Mouse (Mus musculus) small intestine, adult 2 months (tissue): ENCODE measurements around the gene Psme1. TPM values are rescaled to one million over a fixed set of nuclear protein-coding genes. Genes with fewer than 3 reads are reported as not detected.
A peak's percentile ranks its signal among the peaks of the same experiment; 100 is the strongest.

Source experiments
- H3K27ac ChIP-seq: fragments of 200-500 bp; 2 replicates; pipeline ENCODE4 v1.5.1; 2012; ENCODE audit warnings: low read depth, low read length, control low read depth, inconsistent platforms; ENCODE audit not compliant: insufficient read depth
- H3K27me3 ChIP-seq: fragments of 200-500 bp; 2 replicates; pipeline ENCODE4 v1.6.1; 2012; ENCODE audit warnings: mild to moderate bottlenecking, moderate library complexity, low read length, inconsistent platforms; ENCODE audit not compliant: control insufficient read depth, insufficient read depth
- H3K36me3 ChIP-seq: fragments of 200-500 bp; 2 replicates; pipeline ENCODE4 v1.6.1; 2012; ENCODE audit warnings: mild to moderate bottlenecking, low read length, control low read depth, inconsistent platforms; ENCODE audit not compliant: control insufficient read depth, insufficient read depth
- H3K4me1 ChIP-seq: fragments of 200-500 bp; 2 replicates; pipeline ENCODE4 v1.6.1; 2012; ENCODE audit warnings: low read length, inconsistent platforms, mixed read lengths; ENCODE audit not compliant: control insufficient read depth, insufficient read depth, insufficient read length
- H3K4me3 ChIP-seq: fragments of 200-500 bp; 2 replicates; pipeline ENCODE4 v1.5.1; 2012; ENCODE audit warnings: low read depth, mild to moderate bottlenecking, control low read depth, inconsistent platforms, low read length, moderate library complexity
- CTCF ChIP-seq: fragments of 200-500 bp; IDR thresholded peaks from 2 replicates; pipeline ENCODE4 v1.5.1; 2012; ENCODE audit warnings: low read depth, mild to moderate bottlenecking, control low read depth, inconsistent platforms, low read length, moderate library complexity, mixed read lengths; ENCODE audit not compliant: insufficient replicate concordance, insufficient read length; ENCODE audit errors: extremely low read depth
- POLR2A ChIP-seq: fragments of 200-500 bp; IDR thresholded peaks from 2 replicates; pipeline ENCODE4 v1.6.1; 2012; ENCODE audit warnings: low read depth, mild to moderate bottlenecking, control low read depth, inconsistent platforms, low read length, moderate library complexity
- WGBS: fragments of 180-500 bp; shearing (Covaris S2); methylation state at CpG from one replicate; pipeline ENCODE4 v1.1.7; 2018; 5-methylcytosine and 5-hydroxymethylcytosine counted together
- polyA plus RNA-seq: library from polyadenylated mRNA; depleted of rRNA; stranded (reverse); fragments of >200 nt; gene quantifications from 2 replicates; pipeline ENCODE4 v1.2.3, GENCODE M21; 2012; rRNA removed

Gene Psme1
- polyA plus RNA-seq, 1 experiment: 167 TPM

DNA sequence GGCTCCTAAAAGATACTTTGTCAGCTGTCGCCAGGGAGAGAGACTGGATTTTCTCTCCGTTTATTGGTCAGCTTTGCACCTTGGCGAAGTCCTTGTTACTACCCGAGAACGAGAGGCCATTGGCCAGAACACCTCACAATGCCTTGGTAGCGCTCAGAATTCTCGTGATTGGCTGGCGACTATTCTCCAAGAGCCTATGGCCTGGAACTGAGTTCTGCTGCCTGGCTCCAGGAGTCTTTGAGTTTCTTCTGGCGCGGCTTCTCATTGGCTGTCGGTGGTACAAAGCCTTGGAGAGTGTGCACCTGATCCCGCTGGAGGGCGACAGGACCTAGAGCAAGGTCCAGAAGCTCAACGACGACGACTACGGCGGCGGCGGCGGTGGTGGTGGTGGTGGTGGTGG, 39.9 kb downstream of the Psme1 start, which contains the start of gene Rec8:
Gene Rec8, plus strand, starts transcription at position 216 of the 400 bp plus-strand sequence.
- 24% methylated on average over 21 of the region's 21 CpGs for WGBS
- TF ChIP-seq CTCF (no peak), POLR2A (no peak; the same call in 1 of the 2 replicates)

DNA sequence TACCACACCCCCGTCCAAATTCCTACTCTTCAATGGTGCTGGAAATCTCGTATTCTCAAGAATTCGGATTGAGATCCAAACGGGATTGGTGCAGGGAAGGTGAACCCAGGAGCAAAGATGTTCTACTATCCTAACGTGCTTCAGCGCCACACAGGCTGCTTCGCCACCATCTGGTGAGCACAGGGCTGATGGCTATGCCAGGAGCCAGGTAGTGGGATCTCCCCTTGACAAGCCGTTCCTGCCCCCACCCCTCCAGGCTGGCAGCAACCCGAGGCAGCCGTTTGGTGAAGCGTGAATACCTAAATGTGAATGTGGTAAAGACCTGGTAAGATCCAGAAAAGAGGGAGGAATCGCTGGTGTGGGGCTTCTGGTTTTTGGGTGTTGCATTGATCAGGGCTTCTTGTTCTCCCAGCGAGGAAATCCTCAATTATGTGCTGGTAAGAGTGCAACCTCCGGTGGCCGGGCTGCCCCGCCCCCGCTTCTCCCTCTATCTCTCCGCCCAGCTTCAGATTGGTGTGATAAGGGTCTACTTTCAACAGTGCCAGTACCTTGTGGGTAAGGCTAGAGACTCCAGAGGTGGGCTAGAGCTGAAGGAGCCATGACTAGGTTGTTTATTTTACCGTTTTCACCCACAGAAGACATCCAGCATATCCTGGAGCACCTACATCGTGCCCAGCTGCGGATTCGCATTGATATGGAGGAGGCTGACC, 40.7 kb downstream of the Psme1 start:
- TF ChIP-seq POLR2A (no peak), CTCF (no peak)
- peak overlapping the region; percentile 60 for H3K4me3 ChIP-seq
- WGBS: 24% methylated on average over 22 of the region's 22 CpGs
- H3K4me1 ChIP-seq: peaks cover 5% of the 10 kb centered on the region; the same call in 1 of the 2 replicates
- H3K36me3 ChIP-seq: 0 out of 2 replicates have a peak, but pooled peaks cover 2% of the 10 kb centered on the region
- H3K27ac ChIP-seq: no peak overlapping the region
- no peaks in the 10 kb centered on the region for H3K27me3 ChIP-seq

More for the DNA sequence above, 39.9 kb downstream of the Psme1 start, which contains the start of gene Rec8:
- no peaks in the 10 kb centered on the region for H3K27me3 ChIP-seq
- peaks cover 8% of the 10 kb centered on the region; the same call in 1 of the 2 replicates for H3K4me1 ChIP-seq
- H3K36me3 ChIP-seq: no peaks in the 10 kb centered on the region
- no peak within 1 kb of the TSS for H3K27ac ChIP-seq
- peak within 1 kb of the TSS; percentile 60 for H3K4me3 ChIP-seq

DNA sequence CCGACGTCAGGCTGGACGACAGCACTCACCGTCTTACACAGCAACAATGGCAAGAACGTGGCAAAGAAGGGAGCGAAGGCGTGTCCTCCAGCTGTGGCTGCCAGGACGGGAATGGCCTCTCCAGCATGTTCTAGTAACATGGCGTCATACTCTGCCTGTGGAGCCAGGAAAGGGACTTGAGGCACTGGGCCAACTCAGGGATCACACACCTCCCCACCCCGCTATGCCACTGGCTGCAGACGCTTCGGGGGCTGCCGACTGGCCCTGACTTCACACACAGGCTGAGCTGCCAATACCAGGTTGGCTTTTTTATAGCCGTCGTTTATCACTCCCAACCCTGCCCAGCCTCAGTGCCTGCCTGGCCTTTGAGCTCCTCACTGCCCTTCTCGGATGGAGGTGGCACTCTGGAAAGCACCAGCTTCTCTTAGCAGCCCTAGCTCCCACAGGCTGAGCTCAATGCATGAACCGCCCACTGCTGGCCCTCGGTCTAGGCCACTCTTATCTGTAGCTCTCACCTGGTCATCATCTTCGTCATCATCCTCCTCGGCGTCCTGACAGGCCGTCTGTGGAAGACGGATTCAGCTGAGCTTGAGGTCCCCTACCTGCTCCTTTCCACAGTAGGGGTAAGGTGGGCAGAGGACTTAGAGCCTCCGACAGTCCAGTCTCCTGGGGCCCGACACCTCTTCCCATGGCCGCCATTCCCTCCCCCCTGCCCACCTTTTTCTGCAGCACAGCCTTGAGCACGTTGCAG, 50.3 kb downstream of the Psme1 start:
- Histone ChIP-seq H3K27me3 (no peaks in the 10 kb centered on the region), H3K36me3 (peaks cover 52% of the 10 kb centered on the region), H3K4me3 (no peak overlapping the region), H3K4me1 (peaks cover 15% of the 10 kb centered on the region), H3K27ac (peak overlapping the region; percentile 33)
- TF ChIP-seq POLR2A (no peak), CTCF (no peak; the same call in 1 of the 2 replicates)
- 73% methylated on average over 27 of the region's 27 CpGs for WGBS

DNA sequence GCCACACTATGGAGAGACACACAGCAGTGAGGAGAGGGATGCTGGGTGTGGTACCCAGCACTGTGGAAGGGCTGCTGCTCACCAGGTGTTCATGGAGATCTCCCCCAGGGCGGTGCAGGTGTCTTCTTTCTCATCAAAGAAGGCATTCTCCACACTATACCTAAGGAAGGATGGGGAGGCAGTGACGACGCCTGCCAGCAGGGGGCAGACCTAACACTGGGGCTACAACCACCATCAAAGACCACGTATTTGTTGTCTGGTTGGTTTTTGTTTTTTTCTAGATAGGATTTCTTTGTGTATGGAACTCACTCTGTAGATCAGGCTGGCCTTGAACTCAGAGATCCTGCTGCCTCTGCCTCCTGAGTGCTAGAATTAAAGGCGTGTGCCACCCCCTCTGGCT, 51.4 kb downstream of the Psme1 start:
- TF ChIP-seq CTCF (peak; percentile 73; the same call in 1 of the 2 replicates), POLR2A (no peak)
- 32% methylated on average over 5 of the region's 5 CpGs for WGBS
- Histone ChIP-seq H3K27ac (no peak overlapping the region), H3K4me1 (peaks cover 15% of the 10 kb centered on the region), H3K27me3 (no peaks in the 10 kb centered on the region), H3K36me3 (peaks cover 51% of the 10 kb centered on the region), H3K4me3 (no peak overlapping the region)

Other genes with a start within 250 kb of the Psme1 start
- gene Dhrs4, start 99.4 kb upstream of the Psme1 start, polyA plus RNA-seq: 44.8 and 62.5 TPM in 2 replicates
- 2.0 and 2.1 TPM in 2 replicates for gene Carmil3, start 87.5 kb upstream of the Psme1 start, polyA plus RNA-seq
- not detected in 2 replicates for gene Cpne6, start 67.7 kb upstream of the Psme1 start, polyA plus RNA-seq
- not detected in 2 replicates for gene Nrl, start 53.1 kb upstream of the Psme1 start, polyA plus RNA-seq
- gene Pck2, start 37.9 kb upstream of the Psme1 start, polyA plus RNA-seq: 19.3 and 21.0 TPM in 2 replicates
- gene Dcaf11, start 18.1 kb upstream of the Psme1 start, polyA plus RNA-seq: 70.2 and 143 TPM in 2 replicates
- gene A730061H03Rik, start 17.7 kb upstream of the Psme1 start, polyA plus RNA-seq: 0.32 TPM in 1 of 2 replicates, not detected in the other
- gene Fitm1, start 2.5 kb upstream of the Psme1 start, polyA plus RNA-seq: 0.46 TPM in 1 of 2 replicates, not detected in the other
- gene Emc9, start 7.2 kb downstream of the Psme1 start, polyA plus RNA-seq: 12.2 and 23.0 TPM in 2 replicates
- gene Psme2, start 13.0 kb downstream of the Psme1 start, polyA plus RNA-seq: 85.3 and 142 TPM in 2 replicates
- 28.8 and 65.8 TPM in 2 replicates for gene Rnf31, start 13.6 kb downstream of the Psme1 start, polyA plus RNA-seq
- 29.3 and 77.6 TPM in 2 replicates for gene Irf9, start 25.4 kb downstream of the Psme1 start, polyA plus RNA-seq
- 8.7 and 19.2 TPM in 2 replicates for gene Rec8, start 39.9 kb downstream of the Psme1 start, polyA plus RNA-seq
- 35.4 and 37.2 TPM in 2 replicates for gene Ipo4, start 57.8 kb downstream of the Psme1 start, polyA plus RNA-seq
- 8.6 and 9.3 TPM in 2 replicates for gene Gm49378, start 59.8 kb downstream of the Psme1 start, polyA plus RNA-seq
- 58.8 and 104 TPM in 2 replicates for gene Tm9sf1, start 65.7 kb downstream of the Psme1 start, polyA plus RNA-seq
- 0.56 and 1.1 TPM in 2 replicates for gene Tssk4, start 72.1 kb downstream of the Psme1 start, polyA plus RNA-seq
- 17.2 and 23.9 TPM in 2 replicates for gene Mdp1, start 82.4 kb downstream of the Psme1 start, polyA plus RNA-seq
- 5.2 and 9.6 TPM in 2 replicates for gene Gmpr2, start 93.8 kb downstream of the Psme1 start, polyA plus RNA-seq
- 135 and 228 TPM in 2 replicates for gene Nedd8, start 94.0 kb downstream of the Psme1 start, polyA plus RNA-seq
- 8.1 and 11.1 TPM in 2 replicates for gene Tinf2, start 103.7 kb downstream of the Psme1 start, polyA plus RNA-seq
- 0.62 and 0.89 TPM in 2 replicates for gene Tgm1, start 135.8 kb downstream of the Psme1 start, polyA plus RNA-seq
- 28.1 and 43.5 TPM in 2 replicates for gene Rabggta, start 144.1 kb downstream of the Psme1 start, polyA plus RNA-seq
- gene Dhrs1, start 167.6 kb downstream of the Psme1 start, polyA plus RNA-seq: 217 and 223 TPM in 2 replicates
- 5.9 and 8.0 TPM in 2 replicates for gene Nop9, start 167.6 kb downstream of the Psme1 start, polyA plus RNA-seq
- gene Cideb, start 180.3 kb downstream of the Psme1 start, polyA plus RNA-seq: 309 and 797 TPM in 2 replicates
- gene Ltb4r2, start 183.3 kb downstream of the Psme1 start, polyA plus RNA-seq: 65.3 and 90.6 TPM in 2 replicates
- gene Ltb4r1, start 187.8 kb downstream of the Psme1 start, polyA plus RNA-seq: 25.3 and 26.4 TPM in 2 replicates
- gene Adcy4, start 206.0 kb downstream of the Psme1 start, polyA plus RNA-seq: 3.3 and 6.1 TPM in 2 replicates
- gene Ripk3, start 210.7 kb downstream of the Psme1 start, polyA plus RNA-seq: 24.7 and 42.1 TPM in 2 replicates
- gene Nfatc4, start 245.0 kb downstream of the Psme1 start, polyA plus RNA-seq: 5.8 and 7.6 TPM in 2 replicates